Mouse (Mus musculus): ENCODE measurements at regions not wholly inside any gene's neighbourhood (a gene's known extent, or its start where the extent isn't known, plus 50 kb on each side); places are given as distances from the start of the nearest gene placed in this dataset.

GRCm38 (mm10) chr13:59348510-59348909 lies 236.5 kb downstream of the Agtpbp1 start:
- TF ChIP-seq CTCF (IDR thresholded peaks at IDR 0.05; ENCODE audit: insufficient read depth, low read depth, low read length) (no peak), POLR2A (IDR thresholded peaks at IDR 0.05; ENCODE audit: insufficient read depth, low read depth, low read length) (no peak)

Data from olfactory bulb, adult 2 months (tissue).